Mouse (Mus musculus) olfactory bulb, adult 2 months (tissue): ENCODE measurements around the gene Ntf5. TPM values are rescaled to one million over a fixed set of nuclear protein-coding genes. Genes with fewer than 3 reads are reported as not detected.
"Not testable (repeated sequence)": the region's sequence is repeated elsewhere in the genome, so short reads cannot be mapped to it uniquely, and the experiment has no call there.

Source experiments
- H3K27ac ChIP-seq: fragments of 200-500 bp; 2 replicates; pipeline ENCODE4 v1.5.1; 2012; ENCODE audit warnings: low read depth, low read length; ENCODE audit not compliant: insufficient read depth
- H3K4me1 ChIP-seq: fragments of 200-500 bp; 2 replicates; pipeline ENCODE4 v1.6.1; 2012; ENCODE audit warnings: low read length; ENCODE audit not compliant: control insufficient read depth, insufficient read depth
- H3K4me3 ChIP-seq: fragments of 200-500 bp; 2 replicates; pipeline ENCODE4 v1.5.1; 2012; ENCODE audit warnings: mild to moderate bottlenecking, low read depth, low read length, moderate library complexity; ENCODE audit not compliant: insufficient read depth
- CTCF ChIP-seq: fragments of 200-500 bp; IDR thresholded peaks from 2 replicates; pipeline ENCODE4 v1.5.1; 2012; ENCODE audit warnings: low read depth, mild to moderate bottlenecking, low read length, moderate library complexity; ENCODE audit not compliant: insufficient read depth
- POLR2A ChIP-seq: fragments of 200-500 bp; IDR thresholded peaks from 2 replicates; pipeline ENCODE4 v1.6.1; 2012; ENCODE audit warnings: mild to moderate bottlenecking, low read depth, low read length, moderate library complexity; ENCODE audit not compliant: insufficient read depth
- WGBS: fragments of 180-500 bp; shearing (Covaris S2); methylation state at CpG from one replicate; pipeline ENCODE4 v1.1.7; 2018; 5-methylcytosine and 5-hydroxymethylcytosine counted together
- polyA plus RNA-seq: library from polyadenylated mRNA; stranded (reverse); fragments of >200 nt; gene quantifications from 2 replicates; pipeline ENCODE4 v1.2.4, GENCODE M21; 2012; ENCODE audit warnings: low replicate concordance; ENCODE audit not compliant: missing spikeins, insufficient read depth, insufficient read length

Ntf5 gene
- polyA plus RNA-seq, 1 experiment: not detected

- peaks cover 22% of the 10 kb centered on the region for H3K4me1 ChIP-seq
- peak within 1 kb of the TSS; percentile 58 for H3K4me3 ChIP-seq
- 0% methylated on average over 37 of the region's 37 CpGs for WGBS
- peak within 1 kb of the TSS; percentile 86 for H3K27ac ChIP-seq
- TF ChIP-seq POLR2A: peak; percentile 96
Observed at GRCm38 (mm10) chr7:45459564-45460140, 46.2 kb downstream of the Ntf5 start, which contains the start of gene Ftl1. Ftl1 (minus strand) TSS chr7:45459884.

- peak overlapping the region; percentile 86 for H3K27ac ChIP-seq
- no peak for TF ChIP-seq CTCF
- TF ChIP-seq POLR2A: no peak
- peaks cover 28% of the 10 kb centered on the region for H3K4me1 ChIP-seq
- no peak overlapping the region for H3K4me3 ChIP-seq
- WGBS: 66% methylated on average over 7 of the region's 7 CpGs
Observed at GRCm38 (mm10) chr7:45460377-45460776, 46.9 kb downstream of the Ntf5 start.

GRCm38 (mm10) chr7:45460860-45461314 lies 47.4 kb downstream of the Ntf5 start:
- peak overlapping the region; percentile 86; the same call in 1 of the 2 replicates for H3K27ac ChIP-seq
- 33% methylated on average over 13 of the region's 13 CpGs for WGBS
- TF ChIP-seq CTCF (no peak), POLR2A (no peak)
- H3K4me3 ChIP-seq: no peak overlapping the region
- peaks cover 33% of the 10 kb centered on the region for H3K4me1 ChIP-seq

DNA sequence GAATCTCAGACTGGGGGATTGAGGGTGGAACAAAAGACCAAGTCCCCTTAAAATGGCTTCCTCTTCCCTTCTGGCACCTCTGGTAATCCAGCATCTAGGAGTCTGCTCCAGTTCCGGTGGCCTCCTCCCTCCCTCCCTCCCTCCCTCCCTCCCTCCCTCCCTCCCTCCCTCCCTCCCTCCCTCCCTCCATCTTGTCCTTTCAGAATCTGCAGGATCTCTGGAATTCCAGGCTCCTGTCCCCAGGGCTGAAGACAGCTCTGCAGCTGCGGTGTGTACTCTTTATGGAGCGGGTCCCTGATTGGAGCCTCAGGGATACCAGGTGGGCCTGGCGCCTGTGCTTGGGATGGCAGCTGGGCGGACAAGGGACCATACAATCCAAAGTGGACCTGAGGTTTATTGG lies 47.8 kb downstream of the Ntf5 start:
- Histone ChIP-seq H3K4me1 (peaks cover 36% of the 10 kb centered on the region), H3K27ac (peak overlapping the region; percentile 86; the same call in 1 of the 2 replicates), H3K4me3 (no peak overlapping the region)
- 63% methylated on average over 5 of the region's 5 CpGs for WGBS
- TF ChIP-seq POLR2A: no peak
- no peak for TF ChIP-seq CTCF

GRCm38 (mm10) chr7:45461781-45462180 lies 48.3 kb downstream of the Ntf5 start:
- 92% methylated on average over 4 of the region's 4 CpGs for WGBS
- H3K27ac ChIP-seq: no peak overlapping the region
- peaks cover 35% of the 10 kb centered on the region for H3K4me1 ChIP-seq
- no peak overlapping the region for H3K4me3 ChIP-seq
- TF ChIP-seq CTCF: no peak
- no peak for TF ChIP-seq POLR2A

DNA sequence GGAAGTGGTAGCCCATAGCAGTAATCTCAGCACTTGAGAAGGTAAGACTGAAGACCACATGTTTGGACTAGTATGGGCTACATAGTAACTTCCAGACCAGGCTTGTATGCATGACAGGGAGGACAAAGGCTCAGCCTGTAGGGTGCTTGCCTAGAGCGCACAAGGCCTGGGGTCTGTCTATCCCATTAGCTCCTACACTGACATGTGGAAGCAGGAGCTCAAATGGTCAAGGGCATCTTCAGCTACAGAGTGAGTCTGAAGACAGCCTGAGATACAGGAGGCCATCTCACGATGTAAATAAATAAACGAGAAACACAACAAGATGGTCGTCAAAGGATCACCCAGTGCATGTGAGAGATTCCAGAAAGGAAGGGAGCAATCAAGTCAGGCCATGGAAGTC lies 48.8 kb downstream of the Ntf5 start:
- no peak overlapping the region for H3K27ac ChIP-seq
- 86% methylated on average over 4 of the region's 4 CpGs for WGBS
- TF ChIP-seq POLR2A (no peak), CTCF (no peak)
- H3K4me3 ChIP-seq: no peak overlapping the region
- H3K4me1 ChIP-seq: peaks cover 30% of the 10 kb centered on the region

- not testable (repeated sequence) for H3K27ac ChIP-seq, H3K4me3 ChIP-seq
- peaks cover 26% of the 10 kb centered on the region for H3K4me1 ChIP-seq
- WGBS: 78% methylated on average over 4 of the region's 4 CpGs
Observed at GRCm38 (mm10) chr7:45462868-45463267, 49.4 kb downstream of the Ntf5 start.

GRCm38 (mm10) chr7:45463987-45464778 lies 50.7 kb downstream of the Ntf5 start:
- Histone ChIP-seq H3K4me3 (no peak overlapping the region), H3K4me1 (peaks cover 23% of the 10 kb centered on the region), H3K27ac (no peak overlapping the region)
- 88% methylated on average over 7 of the region's 7 CpGs for WGBS
- TF ChIP-seq POLR2A (no peak), CTCF (no peak)

DNA sequence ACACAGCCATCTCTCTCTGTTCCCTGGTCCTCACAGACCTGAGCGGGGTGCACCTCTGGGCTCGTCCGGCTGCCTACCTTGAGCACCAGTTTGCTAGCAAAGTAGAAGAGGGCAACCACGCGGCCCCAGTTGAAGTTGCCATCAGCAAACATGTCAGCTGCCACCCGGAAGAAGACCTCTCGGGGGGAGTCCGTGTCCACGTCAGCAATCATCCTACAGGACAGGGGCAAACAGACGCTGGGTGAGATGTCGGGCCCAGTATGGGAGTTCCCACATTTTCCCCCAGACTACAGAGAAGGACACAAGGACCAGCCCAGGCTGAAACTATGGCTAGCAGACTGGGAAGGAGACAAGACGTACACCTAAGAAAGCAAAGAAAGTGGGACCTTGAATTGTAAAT lies 51.6 kb downstream of the Ntf5 start:
- H3K27ac ChIP-seq: no peak overlapping the region

GRCm38 (mm10) chr7:45465549-45465948 lies 52.1 kb downstream of the Ntf5 start:
- no peak overlapping the region for H3K27ac ChIP-seq
- H3K4me3 ChIP-seq: peak overlapping the region; percentile 75
- WGBS: 70% methylated on average over 9 of the region's 9 CpGs
- peaks cover 20% of the 10 kb centered on the region for H3K4me1 ChIP-seq
- TF ChIP-seq POLR2A: no peak
- no peak for TF ChIP-seq CTCF

More for the DNA sequence above, 51.6 kb downstream of the Ntf5 start:
- peaks cover 23% of the 10 kb centered on the region for H3K4me1 ChIP-seq
- 94% methylated on average over 12 of the region's 12 CpGs for WGBS
- TF ChIP-seq POLR2A: no peak
- no peak for TF ChIP-seq CTCF
- H3K4me3 ChIP-seq: no peak overlapping the region
